Mouse (Mus musculus) retina, adult 2 months (tissue): Measurements from ENCODE around the gene Magohb.
A peak's percentile ranks its signal among the peaks of the same experiment; 100 is the strongest.
"Not testable (repeated sequence)": the region's sequence is repeated elsewhere in the genome, so short reads cannot be mapped to it uniquely, and the experiment has no call there.

ENCODE experiments used
- DNase-seq: peaks from one replicate; pipeline ENCODE4 v3.0.0-alpha.2; 2012; ENCODE audit warnings: low read depth, low spot score

Gene Magohb

DNA sequence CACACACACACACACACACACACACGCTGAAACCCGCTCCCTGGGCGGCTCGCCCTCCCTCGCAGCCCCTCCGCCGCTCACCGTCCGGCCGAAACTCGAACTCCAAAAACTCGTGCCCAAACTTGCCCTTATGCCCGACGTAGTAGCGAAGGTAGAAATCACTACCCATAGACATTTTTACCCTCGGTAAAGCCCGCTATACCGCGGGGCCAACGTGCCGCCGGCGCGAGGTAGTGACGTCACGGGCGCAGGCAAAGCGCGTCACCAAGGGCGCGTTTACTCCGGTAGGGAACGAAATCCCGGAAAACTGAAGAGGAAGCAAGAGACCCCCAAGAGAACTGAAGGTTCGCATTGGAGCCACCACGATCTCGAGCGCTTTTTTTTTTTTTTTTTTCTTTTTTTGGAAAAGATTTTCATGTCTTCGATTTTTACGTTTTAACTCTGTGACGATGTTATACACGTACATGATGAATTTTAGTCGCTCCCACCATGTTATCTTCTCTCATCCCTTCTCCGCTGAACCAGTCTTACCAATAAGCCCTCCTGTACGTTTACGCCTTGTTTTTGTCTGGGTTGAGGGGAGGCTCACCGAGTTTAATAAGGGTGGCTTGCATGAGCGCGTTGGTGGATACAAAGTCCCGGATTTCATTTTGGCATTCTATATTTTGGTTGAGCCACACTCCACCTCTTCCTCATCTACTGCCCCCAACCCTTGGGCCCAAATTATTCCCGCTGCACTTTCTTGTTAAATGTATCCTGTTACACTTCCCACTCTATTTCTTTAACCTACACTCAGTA, at the start of gene Magohb:
Gene Magohb (minus strand): TSS at position 254 of the 798 bp plus-strand sequence.
- peak; percentile 75 for DNase-seq

DNA sequence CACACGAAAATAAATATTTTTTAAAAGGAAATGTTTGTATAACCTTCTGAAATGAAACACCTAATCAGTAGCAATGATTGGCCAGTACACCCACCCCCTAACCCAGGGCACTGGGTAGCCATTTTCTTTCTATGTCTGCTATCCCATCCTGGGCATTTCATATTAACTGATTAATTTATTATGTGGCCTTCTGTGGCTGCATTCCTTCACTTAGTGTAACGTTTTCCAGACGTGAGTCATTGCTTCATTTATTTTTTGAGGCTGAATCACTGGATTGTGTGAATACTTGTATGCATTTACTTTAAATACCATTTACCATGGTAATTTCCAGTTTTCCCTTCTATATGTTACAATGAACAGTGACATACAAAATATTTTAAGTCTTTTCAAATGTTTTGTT, 47.0 kb upstream of the Magohb start:
- no peak for DNase-seq

DNA sequence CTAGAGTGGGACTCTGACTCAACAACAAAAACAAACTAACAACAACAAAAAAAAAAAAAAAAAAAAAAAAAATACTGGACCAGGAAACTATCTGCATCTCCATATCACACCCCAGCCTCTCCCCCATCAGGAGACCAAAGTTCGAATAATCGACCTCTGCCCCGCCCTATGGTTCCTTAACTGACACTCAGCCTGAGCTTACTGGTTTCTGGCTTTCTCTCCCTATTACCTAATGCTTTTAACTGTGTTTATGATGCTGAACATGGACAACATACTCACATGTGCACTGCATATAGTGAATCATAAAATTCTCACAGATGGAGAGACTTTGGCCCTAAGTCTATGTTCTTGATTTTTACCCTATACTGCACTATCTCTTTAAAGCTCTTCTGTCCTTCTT, 46.3 kb upstream of the Magohb start:
- no peak for DNase-seq

DNA sequence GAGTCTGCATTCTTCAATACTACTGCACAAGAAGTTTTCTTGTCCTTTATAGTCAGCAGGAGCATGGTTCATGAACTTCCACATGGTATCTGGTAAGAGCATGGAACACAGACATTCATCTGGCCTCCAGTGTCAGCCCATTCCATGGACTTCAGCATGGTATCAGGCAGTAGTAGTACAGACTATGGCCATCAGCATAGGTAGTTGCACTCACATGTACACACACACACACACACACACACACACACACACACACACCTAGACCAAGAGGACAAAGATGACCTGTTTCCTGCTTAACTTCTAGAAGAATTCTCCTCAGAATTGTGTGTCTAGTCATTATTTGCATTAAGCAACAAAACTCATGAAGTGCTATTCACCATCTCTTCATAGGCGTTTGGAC, 45.7 kb upstream of the Magohb start:
- DNase-seq, result no peak

DNA sequence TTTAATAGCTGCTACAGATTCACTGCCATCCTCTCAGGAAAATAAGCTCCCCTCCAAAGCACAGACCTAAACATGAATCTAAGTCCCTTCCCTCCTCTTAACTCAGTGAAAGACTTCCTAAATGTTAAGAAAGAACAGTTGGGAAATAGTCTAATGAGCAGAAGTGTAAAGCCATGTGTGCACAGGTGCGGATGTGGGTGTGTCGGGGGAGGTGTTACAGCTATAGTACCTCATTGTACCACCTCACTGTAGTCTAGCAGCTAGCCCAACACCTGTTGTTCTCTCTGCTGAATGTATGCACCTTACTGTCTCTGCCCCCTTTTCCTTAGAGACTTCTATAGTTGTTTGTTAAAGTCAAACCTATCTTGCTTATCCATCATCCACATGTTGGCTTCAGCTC, 34.0 kb upstream of the Magohb start:
- DNase-seq, result no peak

DNA sequence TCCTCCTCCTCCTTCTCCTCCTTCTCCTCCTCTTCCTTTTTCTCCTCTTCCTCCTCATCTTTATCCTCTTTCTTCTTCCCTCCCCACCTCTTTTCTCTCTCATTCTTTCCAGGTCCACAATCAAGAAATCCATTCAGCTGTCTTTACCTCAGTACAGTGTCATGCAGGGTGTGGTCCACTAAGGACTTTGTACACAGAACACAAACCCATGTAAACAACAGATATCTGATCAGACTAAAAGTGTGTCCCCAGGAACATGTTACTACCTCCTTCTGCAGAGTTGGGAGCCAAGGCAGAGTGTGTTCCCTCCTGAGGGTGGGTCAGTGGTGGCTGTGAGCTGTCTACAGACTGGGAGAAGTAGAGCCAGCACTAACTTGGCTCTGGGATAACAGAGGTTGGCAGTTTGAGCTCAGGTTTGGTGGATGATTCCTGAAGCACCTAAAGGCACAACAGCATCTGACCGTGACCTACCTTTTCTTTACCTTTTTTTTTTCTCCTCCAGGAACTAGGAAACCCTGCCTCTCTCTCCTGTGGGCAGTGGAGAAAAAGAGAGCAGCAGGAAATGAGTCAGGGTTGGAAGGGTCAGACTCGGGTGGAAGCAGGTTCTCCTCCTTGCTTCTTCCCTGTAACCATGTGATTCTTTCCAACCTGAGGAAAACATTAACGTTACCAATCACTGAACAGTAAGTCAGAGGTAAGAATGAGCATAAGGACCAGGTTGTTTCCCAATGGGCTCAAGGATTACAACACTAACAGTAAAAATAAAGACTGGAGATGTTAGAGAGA, 29.0 kb upstream of the Magohb start:
- no peak for DNase-seq

DNA sequence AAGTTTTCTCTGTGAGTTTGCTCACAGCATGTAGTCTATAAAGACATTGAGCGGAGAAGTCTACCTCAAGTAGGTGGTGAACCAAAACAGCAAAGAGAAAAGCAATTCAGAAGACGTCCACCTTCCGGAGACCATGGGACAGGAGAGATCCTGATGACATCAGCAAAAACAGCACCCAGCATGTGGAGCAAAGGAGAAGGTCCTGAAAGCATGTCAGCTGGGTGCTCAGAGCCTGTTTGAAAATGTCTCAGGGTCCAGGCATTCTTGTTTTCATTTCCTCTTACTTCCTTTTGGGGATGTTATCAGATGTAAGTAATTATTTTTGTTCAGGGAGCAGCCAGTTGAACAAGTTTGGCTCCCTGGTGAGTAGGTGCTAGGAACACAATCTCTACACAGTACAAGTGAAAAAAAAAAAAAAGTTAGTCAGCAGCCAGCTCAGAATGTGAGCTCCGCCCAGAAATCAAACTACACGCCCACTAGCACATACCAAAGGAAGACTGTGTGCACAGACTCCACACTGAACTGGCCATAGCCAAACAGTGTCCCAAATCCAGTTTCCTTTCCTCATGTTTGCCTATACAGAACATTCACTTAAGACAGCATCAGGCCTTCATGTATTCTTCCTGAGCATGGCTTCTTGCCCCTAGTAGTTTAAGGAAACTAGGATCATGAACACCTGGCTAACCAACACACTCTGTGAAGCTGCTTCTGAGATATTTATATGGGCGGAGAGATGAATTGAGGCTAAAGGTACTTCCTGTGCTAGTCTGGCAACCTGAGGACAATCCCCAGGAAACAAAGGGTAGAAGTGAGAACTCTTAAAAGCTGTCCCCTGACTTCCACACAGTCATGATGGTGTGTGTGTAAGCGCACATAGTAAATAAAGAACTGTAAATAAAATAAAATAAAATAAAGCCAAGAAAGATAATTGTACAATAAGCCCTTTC, 23.4 kb upstream of the Magohb start:
- no peak for DNase-seq

DNA sequence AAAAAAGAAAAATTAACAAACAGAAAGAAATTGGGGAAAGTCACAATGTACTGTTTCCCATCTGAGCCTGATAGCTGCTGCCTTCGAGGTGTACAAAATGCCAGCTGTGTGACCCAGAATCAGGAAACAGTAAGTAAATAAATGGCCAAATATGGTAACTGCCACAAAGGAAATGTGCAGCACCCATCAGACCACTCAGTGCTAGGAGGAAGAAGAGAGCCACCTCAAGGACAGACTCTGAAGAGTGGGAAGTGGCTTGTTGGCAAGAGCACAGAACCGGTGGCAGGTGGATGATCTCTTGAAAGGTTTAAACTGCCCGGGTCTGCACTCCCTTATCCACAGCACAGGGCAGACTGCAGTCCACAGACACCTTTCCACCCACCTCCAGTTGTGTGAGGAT, 15.0 kb upstream of the Magohb start:
- no peak for DNase-seq

DNA sequence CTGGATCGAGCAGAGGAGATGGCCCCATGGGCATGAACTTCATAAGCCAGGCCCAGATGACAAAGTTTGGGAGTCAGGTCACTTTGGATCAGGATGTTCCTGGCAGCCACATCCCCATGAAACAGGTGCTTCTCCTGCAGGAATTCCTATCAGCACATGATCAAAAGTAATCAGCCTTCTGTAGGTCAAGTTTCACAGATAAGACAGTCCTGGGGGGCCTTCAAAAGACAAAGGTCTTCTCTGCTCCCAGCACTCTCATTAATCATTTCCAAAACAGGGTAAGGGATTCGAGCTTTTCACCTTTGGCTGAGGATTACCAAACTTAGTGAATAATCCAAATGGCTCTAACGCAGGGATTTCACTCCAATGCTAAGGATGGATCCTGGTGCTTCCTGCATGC, 11.7 kb upstream of the Magohb start:
- DNase-seq, result no peak

DNA sequence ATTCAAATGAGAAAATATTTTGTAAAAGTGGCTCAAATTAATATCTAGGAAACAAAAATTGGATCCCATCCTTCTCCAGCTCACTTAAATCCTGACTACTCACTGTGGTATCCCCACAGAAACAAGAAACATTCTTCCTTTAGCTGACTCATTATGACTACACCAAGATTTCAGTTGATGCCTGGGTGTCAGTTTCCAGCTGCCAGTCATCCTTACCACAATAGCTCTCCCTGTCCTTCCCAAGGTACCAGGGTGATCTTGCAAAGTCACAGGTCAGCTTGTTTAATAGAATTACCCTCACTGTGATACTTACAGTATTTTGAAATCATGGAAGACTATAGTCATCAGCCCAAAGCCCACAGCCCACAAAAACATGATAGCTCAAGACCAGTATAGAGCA, 5.5 kb upstream of the Magohb start:
- DNase-seq, result no peak

DNA sequence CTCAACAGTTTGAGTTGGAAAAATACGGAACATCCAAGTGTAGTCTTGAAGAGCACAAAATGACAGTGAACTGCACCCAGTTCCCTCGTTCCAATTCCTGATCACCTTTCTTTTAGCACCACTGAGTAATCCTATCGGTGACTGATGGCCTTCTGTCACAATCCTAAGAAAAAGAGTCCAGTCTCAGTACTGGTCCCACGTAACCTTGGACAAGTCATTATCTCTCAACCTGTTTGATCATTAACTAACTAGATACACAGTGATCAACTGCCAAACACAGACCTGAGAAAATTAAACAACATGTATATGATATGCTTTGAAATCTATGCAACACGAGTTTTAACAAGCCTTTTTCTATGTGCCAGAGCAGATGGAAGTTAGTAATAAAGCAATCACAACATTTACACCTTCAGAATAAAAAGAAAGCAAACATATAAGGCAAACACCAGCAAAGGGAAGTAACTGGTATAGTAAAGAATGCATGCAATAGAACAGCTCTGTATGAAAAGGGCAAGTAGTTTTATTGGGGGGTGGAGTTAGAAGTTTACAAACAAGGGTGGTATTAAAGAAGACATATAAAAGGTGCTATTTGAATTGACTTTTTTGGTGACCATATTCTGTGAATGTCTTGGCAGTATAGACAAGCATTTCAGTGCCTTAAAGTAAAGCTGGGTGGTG, 1.5 kb upstream of the Magohb start:
- no peak for DNase-seq

DNA sequence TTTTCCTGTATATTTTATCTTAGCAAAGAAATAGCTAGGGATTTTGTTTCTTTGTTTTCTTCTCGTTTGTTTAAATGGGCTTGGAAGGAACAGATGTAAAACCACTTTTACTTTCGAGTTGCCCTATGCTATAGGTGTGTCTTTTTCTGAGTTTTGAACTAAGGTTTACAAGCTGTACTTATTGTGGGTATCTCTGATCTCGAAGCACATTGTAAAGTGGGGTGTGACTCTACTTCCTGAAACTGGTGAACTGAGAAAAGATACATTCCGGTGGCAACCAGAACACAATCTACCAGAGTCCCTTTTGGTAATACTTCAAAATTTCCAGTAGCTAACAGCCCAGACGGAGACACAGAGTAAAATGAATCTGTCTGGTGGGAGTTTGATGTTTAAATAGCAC, 872 bp upstream of the Magohb start:
- no peak for DNase-seq

DNA sequence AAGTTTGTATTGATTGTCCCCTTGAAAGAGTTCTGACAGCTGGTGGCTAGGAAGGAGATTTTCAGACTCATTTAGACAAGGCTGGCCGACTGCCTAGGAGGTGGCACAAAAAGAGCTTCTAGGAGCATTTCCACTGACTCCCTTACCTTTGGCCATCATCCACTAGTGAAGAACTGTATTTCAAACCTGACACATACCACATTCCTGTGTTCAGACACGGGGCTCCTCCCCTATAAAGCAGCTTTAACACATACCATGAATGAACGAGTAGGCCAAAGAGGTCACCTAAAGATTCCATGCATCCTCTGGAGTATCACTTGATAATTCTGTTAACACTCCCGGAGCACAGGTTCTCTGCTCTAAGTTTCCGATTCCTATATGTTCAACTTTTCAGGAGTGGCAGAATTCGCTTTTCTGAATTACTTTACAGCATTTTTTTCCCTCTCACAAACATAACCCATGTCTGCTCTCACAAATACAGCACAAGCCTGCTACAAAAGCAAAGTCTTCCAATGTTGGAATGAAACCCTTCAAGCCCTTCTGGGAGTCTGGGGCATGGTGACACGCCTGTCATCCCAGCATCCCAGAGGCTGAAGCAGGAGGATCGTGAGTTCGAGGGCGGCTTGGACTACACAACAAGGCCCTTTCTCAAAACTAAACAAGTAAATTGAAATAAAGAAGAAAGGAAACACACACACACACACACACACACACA, 611 bp downstream of the Magohb start:
- DNase-seq, result no peak

DNA sequence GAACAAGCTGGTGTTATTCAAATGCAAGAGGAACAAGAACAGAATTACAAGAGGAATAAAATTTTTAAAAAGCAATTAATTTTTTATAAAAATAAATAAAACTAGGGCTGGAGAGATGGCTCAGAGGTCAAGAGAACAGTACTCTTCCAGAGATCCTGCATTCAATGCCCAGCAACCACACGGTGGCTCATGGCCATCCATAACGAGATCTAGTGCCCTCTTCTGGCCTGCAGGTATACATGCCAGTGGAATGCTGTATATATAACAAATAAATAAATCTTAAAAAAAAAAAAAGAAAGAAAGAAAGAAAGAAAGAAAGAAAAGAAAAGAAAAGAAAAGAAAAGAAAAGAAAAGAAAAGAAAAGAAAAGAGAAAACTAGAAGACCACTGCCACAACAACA, 2.6 kb downstream of the Magohb start:
- no peak for DNase-seq

DNA sequence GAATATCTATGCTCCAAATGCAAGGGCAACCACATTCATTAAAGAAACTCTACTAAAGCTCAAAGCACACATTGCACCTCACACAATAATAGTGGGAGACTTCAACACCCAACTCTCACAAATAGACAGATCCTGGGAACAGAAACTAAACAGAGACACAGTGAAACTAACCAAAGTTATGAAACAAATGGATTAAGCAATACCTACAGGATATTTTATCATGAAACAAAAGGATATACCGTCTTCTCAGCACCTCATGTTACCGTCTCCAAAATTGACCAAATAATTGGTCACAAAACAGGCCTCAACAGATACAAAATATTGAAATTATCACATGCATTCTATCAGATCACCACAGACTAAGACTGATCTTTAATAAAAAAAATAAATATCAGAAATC, 14.9 kb downstream of the Magohb start:
- not testable (repeated sequence) for DNase-seq

DNA sequence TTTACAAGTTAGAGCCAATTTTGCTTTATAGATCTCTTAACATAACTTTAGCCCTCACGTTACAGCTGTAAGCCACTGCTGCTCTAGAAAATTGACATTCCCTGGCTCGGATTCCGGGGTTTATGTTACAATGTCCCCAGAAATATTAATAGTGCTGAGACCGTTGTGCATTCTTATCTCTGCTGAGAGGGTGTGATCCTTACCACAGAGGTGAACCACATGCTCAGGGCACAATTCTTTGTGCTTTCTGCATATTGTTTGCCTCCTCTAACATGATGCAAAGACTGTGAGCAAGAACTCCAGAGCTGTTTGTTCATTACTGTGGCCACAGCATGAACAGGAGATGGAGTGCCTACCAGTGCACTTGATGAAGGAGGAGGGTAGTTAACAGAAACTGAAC, 16.4 kb downstream of the Magohb start:
- DNase-seq, result no peak

DNA sequence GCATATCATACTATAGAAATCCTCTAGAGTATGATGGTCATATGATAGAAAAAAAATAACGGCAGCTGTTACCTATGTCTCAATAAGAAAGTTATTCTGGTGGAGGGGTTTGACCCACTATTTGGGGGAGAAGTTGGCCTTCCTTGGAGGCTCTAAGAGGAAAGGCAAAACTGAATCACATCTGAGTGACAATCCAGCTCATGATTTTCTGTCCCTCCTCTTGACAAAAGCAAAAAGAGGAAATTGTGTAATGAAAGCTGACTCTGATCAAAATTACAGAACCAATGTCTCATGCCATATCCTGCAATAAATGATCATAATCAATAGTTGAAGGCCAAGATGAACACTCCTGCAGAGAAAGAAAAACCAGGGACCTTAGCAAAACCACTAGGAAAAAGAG, 20.7 kb downstream of the Magohb start:
- DNase-seq, result no peak

DNA sequence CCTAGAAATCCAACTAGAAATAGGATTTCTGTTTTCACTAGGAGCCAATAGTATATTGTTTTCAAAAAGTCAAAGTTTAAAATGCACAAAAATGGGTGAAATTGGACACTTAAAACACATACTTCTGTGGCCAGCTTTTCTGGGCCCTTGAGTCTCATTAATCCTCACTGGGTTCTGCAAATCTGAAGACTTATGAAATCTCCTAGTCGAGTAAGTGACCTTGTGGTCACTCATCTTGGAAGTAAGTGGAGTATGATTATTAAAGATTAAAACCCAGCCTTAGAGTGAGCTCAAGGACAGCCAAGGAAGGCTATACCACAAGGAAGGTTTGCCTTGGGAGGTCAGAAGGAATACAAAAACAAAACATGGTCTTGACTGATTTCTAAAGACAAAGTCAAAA, 22.7 kb downstream of the Magohb start:
- no peak for DNase-seq

DNA sequence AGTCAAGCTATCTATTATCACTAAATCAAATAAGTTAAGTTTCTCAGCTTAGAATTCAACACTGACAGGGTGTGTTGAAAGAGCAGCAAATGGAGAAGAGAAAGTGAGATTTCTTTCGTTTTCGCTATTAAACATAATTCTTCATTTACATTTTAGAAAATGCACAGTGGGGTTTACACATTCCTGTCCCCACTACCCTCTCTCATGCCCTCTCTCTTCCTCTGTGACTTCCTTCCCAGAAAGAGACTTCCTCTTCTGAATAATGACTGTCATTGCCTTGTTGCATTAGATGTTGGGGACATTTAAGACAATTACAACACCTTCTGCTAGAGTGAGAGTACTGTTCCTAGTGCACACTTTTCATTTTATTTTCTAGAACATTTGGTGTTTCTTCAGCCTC, 23.4 kb downstream of the Magohb start:
- DNase-seq, result no peak

DNA sequence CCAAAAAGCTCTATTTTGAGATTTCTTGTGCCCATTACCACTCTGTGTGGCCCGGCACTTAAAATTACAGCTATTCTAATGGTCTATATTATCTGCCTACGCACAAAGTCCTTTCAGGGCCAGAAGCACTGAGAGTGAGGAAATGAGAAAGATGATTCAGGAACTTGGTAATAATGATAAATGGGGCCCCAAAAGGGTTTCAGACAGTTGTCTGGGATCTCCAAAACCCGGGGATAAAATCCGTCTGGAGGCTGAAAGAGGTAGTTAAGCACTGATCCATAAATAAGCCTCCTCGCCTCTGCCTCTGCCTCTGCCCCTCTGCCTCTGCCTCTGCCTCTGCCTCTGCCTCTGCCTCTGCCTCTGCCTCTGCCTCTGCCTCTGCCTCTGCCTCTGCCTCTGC, 28.9 kb downstream of the Magohb start:
- DNase-seq, result no peak

DNA sequence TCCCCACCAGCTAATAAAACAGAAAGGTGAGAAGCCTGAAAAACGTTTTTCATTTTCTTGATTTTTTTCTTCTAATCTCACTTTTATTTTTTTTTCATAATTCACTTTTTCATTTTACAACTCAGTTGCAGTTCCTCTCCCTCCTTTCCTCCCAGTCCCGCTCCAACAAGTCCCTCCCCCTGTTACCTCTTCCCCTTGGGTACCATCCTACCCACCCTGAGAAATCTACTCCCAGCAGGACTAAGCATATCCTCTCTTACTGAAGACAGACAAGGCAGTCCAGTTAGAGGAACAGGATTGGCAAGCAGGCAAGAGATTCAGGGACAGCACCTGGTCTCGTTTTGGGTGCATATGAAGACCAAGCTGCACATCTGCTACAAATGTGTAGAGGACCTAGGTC, 30.3 kb downstream of the Magohb start:
- DNase-seq, result no peak
